Mouse (Mus musculus): ENCODE data around the gene Rrbp1. TPM values are rescaled to one million over a fixed set of nuclear protein-coding genes. Genes with fewer than 3 reads are reported as not detected.

The Rrbp1 gene
- polyA plus RNA-seq, 1 experiment from 2014 or later, result 74.3 TPM

DNA sequence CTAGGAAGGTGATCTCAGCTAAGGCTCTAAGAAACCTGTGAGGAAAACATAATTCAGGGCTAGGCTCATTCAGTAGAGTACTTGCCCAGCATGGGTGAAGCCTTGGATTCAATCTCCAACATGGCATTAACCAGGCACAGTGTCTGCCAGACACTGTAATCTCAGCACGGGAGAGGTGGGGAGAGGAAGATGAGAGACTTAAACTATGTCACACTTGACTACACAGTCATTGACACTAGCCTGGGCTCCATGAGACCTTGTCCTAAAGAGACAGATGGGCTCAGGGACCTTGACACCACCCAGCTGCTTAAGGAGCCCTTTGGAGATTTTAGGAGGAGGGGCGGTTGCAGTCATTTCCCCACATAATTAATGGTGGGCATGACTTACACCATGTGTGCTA, 73.2 kb downstream of the Rrbp1 start:
- DNase-seq (no peak), ATAC-seq (no peak)
- no peaks in the 10 kb centered on the region for H3K9me3 ChIP-seq (ENCODE audit: low read length)
- H3K36me3 ChIP-seq (replicated peaks; ENCODE audit: insufficient read depth, low read length), result peaks cover 18% of the 10 kb centered on the region
- H3K4me1 ChIP-seq (ENCODE audit: insufficient read depth), result peaks cover 6% of the 10 kb centered on the region; the same call in 1 of the 2 replicates
- no peak for TF ChIP-seq EP300 (IDR thresholded peaks at IDR 0.05; ENCODE audit: low read depth)
- TF ChIP-seq CTCF (IDR thresholded peaks at IDR 0.05; ENCODE audit: low read depth), result no peak
- H3K4me2 ChIP-seq (ENCODE audit: low read depth, low read length), result no peak overlapping the region
- no peaks in the 10 kb centered on the region for H3K27me3 ChIP-seq (ENCODE audit: insufficient read depth, low read length)
- no peak overlapping the region for H3K4me3 ChIP-seq (ENCODE audit: low read depth, low read length)
- WGBS (ENCODE audit: insufficient replicate concordance), result 81% methylated on average over 2 of the region's 2 CpGs
- H3K27ac ChIP-seq (ENCODE audit: low read depth), result no peak overlapping the region
- H3K9ac ChIP-seq (replicated peaks), result no peak overlapping the region

DNA sequence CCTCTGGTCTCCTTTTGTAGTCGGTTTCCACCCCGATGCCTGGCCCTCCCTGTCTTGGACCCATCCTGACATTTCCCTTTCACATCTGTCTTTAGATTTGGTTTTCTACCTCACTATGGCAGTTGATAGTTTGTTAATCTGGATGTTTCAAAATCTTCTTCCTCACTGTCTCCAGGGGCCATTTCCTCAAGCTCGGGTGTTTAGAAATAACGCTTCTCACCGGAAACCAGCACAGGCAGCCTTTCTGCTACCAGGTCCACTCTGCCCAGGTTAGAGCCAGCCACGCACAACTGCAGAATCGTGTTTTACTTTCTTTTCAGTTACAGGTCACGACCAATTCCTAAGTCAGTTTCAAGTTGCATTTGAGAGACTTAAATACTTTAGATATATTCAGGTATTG, 76.6 kb downstream of the Rrbp1 start:
- TF ChIP-seq EP300 (IDR thresholded peaks at IDR 0.05; ENCODE audit: low read depth) (no peak), CTCF (IDR thresholded peaks at IDR 0.05; ENCODE audit: low read depth) (no peak)
- Histone ChIP-seq H3K4me1 (ENCODE audit: insufficient read depth) (peaks cover 11% of the 10 kb centered on the region), H3K9me3 (ENCODE audit: low read length) (no peaks in the 10 kb centered on the region), H3K9ac (replicated peaks) (no peak overlapping the region), H3K4me2 (ENCODE audit: low read depth, low read length) (peak overlapping the region; percentile 40; the same call in 1 of the 2 replicates), H3K4me3 (ENCODE audit: low read depth, low read length) (0 out of 2 replicates have a peak overlapping the region, but pooled peaks have one; percentile 2), H3K36me3 (replicated peaks; ENCODE audit: insufficient read depth, low read length) (no peaks in the 10 kb centered on the region), H3K27me3 (ENCODE audit: insufficient read depth, low read length) (no peaks in the 10 kb centered on the region), H3K27ac (ENCODE audit: low read depth) (peak overlapping the region; percentile 67)
- DNase-seq (no peak), ATAC-seq (peak; percentile 37; the same call in 1 of the 2 replicates)
- WGBS (ENCODE audit: insufficient replicate concordance), result 75% methylated on average over 8 of the region's 8 CpGs

DNA sequence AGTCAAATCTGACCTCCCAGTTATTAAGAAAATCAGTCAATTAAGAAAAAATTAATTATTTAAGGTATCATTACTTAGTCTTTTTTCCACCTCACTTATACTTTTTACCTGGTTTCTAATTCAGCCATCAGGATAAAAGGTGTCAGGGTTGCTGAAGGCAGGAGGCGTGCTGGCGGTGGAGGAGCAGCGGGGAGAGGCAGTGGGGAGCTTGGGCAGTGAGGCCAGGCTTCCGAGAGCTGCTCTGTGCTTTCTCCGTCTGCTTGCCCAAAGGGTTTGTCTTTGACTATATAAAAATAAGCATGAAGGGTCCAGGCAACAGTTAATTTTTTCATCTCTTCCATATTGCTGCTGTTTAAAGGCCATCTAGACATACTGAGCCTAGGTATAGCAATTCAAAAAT, 77.5 kb downstream of the Rrbp1 start:
- Histone ChIP-seq H3K27me3 (ENCODE audit: insufficient read depth, low read length) (no peaks in the 10 kb centered on the region), H3K9ac (replicated peaks) (no peak overlapping the region), H3K36me3 (replicated peaks; ENCODE audit: insufficient read depth, low read length) (no peaks in the 10 kb centered on the region), H3K9me3 (ENCODE audit: low read length) (no peaks in the 10 kb centered on the region), H3K4me3 (ENCODE audit: low read depth, low read length) (no peak overlapping the region), H3K27ac (ENCODE audit: low read depth) (peak overlapping the region; percentile 67; the same call in 1 of the 2 replicates), H3K4me1 (ENCODE audit: insufficient read depth) (peaks cover 11% of the 10 kb centered on the region), H3K4me2 (ENCODE audit: low read depth, low read length) (peak overlapping the region; percentile 40; the same call in 1 of the 2 replicates)
- no peak for ATAC-seq
- TF ChIP-seq CTCF (IDR thresholded peaks at IDR 0.05; ENCODE audit: low read depth) (no peak), EP300 (IDR thresholded peaks at IDR 0.05; ENCODE audit: low read depth) (no peak)
- 81% methylated on average over 5 of the region's 5 CpGs for WGBS (ENCODE audit: insufficient replicate concordance)
- DNase-seq, result no peak

DNA sequence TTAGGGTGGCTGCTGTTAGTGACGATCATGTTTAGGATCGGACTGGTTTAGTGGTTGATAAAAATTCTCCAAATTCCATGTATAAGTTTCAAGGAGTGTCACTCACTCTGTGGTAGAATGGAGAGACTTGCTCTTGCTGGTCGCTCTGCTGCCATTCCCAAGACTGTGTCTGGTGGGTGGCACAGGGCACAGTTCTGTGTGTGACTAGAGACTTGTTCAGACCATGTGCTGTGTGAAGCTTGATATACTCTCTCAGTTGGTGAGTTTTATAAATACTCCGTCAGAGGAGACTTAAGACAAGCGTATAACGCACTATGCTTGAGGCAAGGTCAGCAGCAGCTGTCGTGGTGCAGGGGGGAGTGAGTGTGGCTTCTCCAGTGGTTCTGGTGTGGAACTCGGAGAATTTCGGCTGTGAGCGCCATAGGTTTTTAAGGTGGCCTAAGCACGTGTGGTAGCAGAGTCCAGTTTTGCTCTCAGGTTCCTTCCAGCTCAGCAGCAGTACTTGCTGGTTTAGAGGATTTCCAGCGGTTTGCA, 78.7 kb downstream of the Rrbp1 start:
- DNase-seq (no peak), ATAC-seq (no peak)
- H3K4me1 ChIP-seq (ENCODE audit: insufficient read depth), result peaks cover 11% of the 10 kb centered on the region
- no peaks in the 10 kb centered on the region for H3K9me3 ChIP-seq (ENCODE audit: low read length)
- no peak overlapping the region for H3K4me2 ChIP-seq (ENCODE audit: low read depth, low read length)
- WGBS (ENCODE audit: insufficient replicate concordance), result 85% methylated on average over 12 of the region's 12 CpGs
- no peak overlapping the region for H3K27ac ChIP-seq (ENCODE audit: low read depth)
- no peaks in the 10 kb centered on the region for H3K27me3 ChIP-seq (ENCODE audit: insufficient read depth, low read length)
- no peak overlapping the region for H3K4me3 ChIP-seq (ENCODE audit: low read depth, low read length)
- H3K36me3 ChIP-seq (replicated peaks; ENCODE audit: insufficient read depth, low read length), result no peaks in the 10 kb centered on the region
- H3K9ac ChIP-seq (replicated peaks), result no peak overlapping the region
- TF ChIP-seq CTCF (IDR thresholded peaks at IDR 0.05; ENCODE audit: low read depth), result no peak

- WGBS (ENCODE audit: insufficient replicate concordance), result 53% methylated on average over 3 of the region's 3 CpGs
- Histone ChIP-seq H3K36me3 (replicated peaks; ENCODE audit: insufficient read depth, low read length) (no peaks in the 10 kb centered on the region), H3K4me1 (ENCODE audit: insufficient read depth) (peaks cover 14% of the 10 kb centered on the region), H3K9ac (replicated peaks) (no peak overlapping the region), H3K4me2 (ENCODE audit: low read depth, low read length) (no peak overlapping the region), H3K9me3 (ENCODE audit: low read length) (no peaks in the 10 kb centered on the region), H3K27ac (ENCODE audit: low read depth) (no peak overlapping the region), H3K4me3 (ENCODE audit: low read depth, low read length) (no peak overlapping the region), H3K27me3 (ENCODE audit: insufficient read depth, low read length) (no peaks in the 10 kb centered on the region)
- DNase-seq (no peak), ATAC-seq (no peak)
- no peak for TF ChIP-seq EP300 (IDR thresholded peaks at IDR 0.05; ENCODE audit: low read depth)
- no peak for TF ChIP-seq CTCF (IDR thresholded peaks at IDR 0.05; ENCODE audit: low read depth)
These were observed 81.3 kb downstream of the Rrbp1 start for GRCm38 (mm10) chr2:143929607-143930311.

DNA sequence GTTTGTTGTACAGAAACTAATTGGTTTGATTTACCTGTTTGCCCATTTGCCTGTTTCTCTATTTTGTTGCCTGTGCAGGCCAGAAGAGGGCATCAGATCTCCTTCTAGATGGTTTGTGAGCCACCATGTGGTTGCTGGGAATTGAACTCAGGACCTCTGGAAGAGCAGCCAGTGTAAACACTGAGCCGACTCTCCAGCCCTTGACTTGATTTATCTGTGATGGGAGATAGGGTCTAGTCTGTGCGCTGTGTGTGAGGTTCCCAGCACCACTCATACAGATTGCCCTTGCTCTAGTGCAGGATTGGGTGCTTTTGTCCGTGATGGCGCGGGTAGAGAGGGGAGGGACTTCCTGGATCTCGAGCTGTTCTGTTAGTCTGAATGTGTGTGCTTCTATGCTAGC, 85.2 kb downstream of the Rrbp1 start:
- DNase-seq (no peak), ATAC-seq (no peak)
- no peak overlapping the region for H3K4me3 ChIP-seq (ENCODE audit: low read depth, low read length)
- 92% methylated on average over 6 of the region's 6 CpGs for WGBS (ENCODE audit: insufficient replicate concordance)
- H3K27ac ChIP-seq (ENCODE audit: low read depth), result no peak overlapping the region
- TF ChIP-seq CTCF (IDR thresholded peaks at IDR 0.05; ENCODE audit: low read depth) (peak; percentile 29), EP300 (IDR thresholded peaks at IDR 0.05; ENCODE audit: low read depth) (no peak)
- no peaks in the 10 kb centered on the region for H3K9me3 ChIP-seq (ENCODE audit: low read length)
- peaks cover 15% of the 10 kb centered on the region for H3K4me1 ChIP-seq (ENCODE audit: insufficient read depth)
- H3K36me3 ChIP-seq (replicated peaks; ENCODE audit: insufficient read depth, low read length), result no peaks in the 10 kb centered on the region
- H3K9ac ChIP-seq (replicated peaks), result no peak overlapping the region
- no peaks in the 10 kb centered on the region for H3K27me3 ChIP-seq (ENCODE audit: insufficient read depth, low read length)
- H3K4me2 ChIP-seq (ENCODE audit: low read depth, low read length), result no peak overlapping the region
